Mouse (Mus musculus) cerebellum, postnatal 25 days (tissue): ENCODE results near the gene Pus7.

Experiments used
- DNase-seq, 2 experiments: peaks; one replicate each; pipeline ENCODE4 v3.0.0; 2021; ENCODE audit warnings: mixed read lengths in 2 of 2

The Pus7 gene

GRCm38 (mm10) chr5:23782931-23783877, at the start of gene Pus7:
TSS of gene Pus7 (minus strand) at chr5:23783711.
- peak; percentile 89 to 94 for DNase-seq

- peak; percentile 37 to 68 for DNase-seq
Observed at GRCm38 (mm10) chr5:23830897-23831752, 47.6 kb upstream of the Pus7 start.

GRCm38 (mm10) chr5:23826321-23827004, 43.0 kb upstream of the Pus7 start:
- peak; percentile 66 to 79 for DNase-seq

GRCm38 (mm10) chr5:23824171-23824733, 40.7 kb upstream of the Pus7 start:
- DNase-seq, result no peak

- DNase-seq, result no peak
Observed at GRCm38 (mm10) chr5:23822306-23822705, 38.8 kb upstream of the Pus7 start.

GRCm38 (mm10) chr5:23816681-23817080, 33.2 kb upstream of the Pus7 start:
- no peak for DNase-seq

- no peak for DNase-seq
Observed at GRCm38 (mm10) chr5:23814841-23815240, 31.3 kb upstream of the Pus7 start.

- DNase-seq, result no peak
Observed at GRCm38 (mm10) chr5:23792726-23793125, 9.2 kb upstream of the Pus7 start.

GRCm38 (mm10) chr5:23789078-23789612, 5.6 kb upstream of the Pus7 start:
- DNase-seq, result no peak

GRCm38 (mm10) chr5:23788390-23788830, 4.9 kb upstream of the Pus7 start:
- no peak for DNase-seq

- peak; percentile 96 to 98 for DNase-seq
Observed at GRCm38 (mm10) chr5:23787536-23788389, 4.3 kb upstream of the Pus7 start, which contains the start of gene Rint1. TSS of gene Rint1 (plus strand) at chr5:23787711.

- peak in 1 of 2 experiments; percentile 32 for DNase-seq
Observed at GRCm38 (mm10) chr5:23782051-23782810, 1.3 kb downstream of the Pus7 start.

- no peak for DNase-seq
Observed at GRCm38 (mm10) chr5:23781172-23781571, 2.3 kb downstream of the Pus7 start.

GRCm38 (mm10) chr5:23780516-23780915, 3.0 kb downstream of the Pus7 start:
- DNase-seq, result no peak

- no peak for DNase-seq
Observed at GRCm38 (mm10) chr5:23774186-23774585, 9.3 kb downstream of the Pus7 start.

GRCm38 (mm10) chr5:23771105-23771504, 12.4 kb downstream of the Pus7 start:
- DNase-seq, result no peak

- no peak for DNase-seq
Observed at GRCm38 (mm10) chr5:23764557-23764956, 19.0 kb downstream of the Pus7 start.

GRCm38 (mm10) chr5:23762531-23762930, 21.0 kb downstream of the Pus7 start:
- DNase-seq, result no peak

GRCm38 (mm10) chr5:23758633-23759032, 24.9 kb downstream of the Pus7 start:
- DNase-seq, result peak; percentile 22 to 49

GRCm38 (mm10) chr5:23756368-23756767, 27.1 kb downstream of the Pus7 start:
- DNase-seq, result no peak
